Mouse (Mus musculus) adipocyte (in vitro differentiated cells): ENCODE measurements around the gene Sh2d7.
"Not testable (repeated sequence)": the region's sequence is repeated elsewhere in the genome, so short reads cannot be mapped to it uniquely, and the experiment has no call there.

ENCODE experiments used
- DNase-seq: peaks from one replicate; pipeline ENCODE4 v3.0.0-alpha.2; 2016; ENCODE audit warnings: low spot score

The Sh2d7 gene

GRCm38 (mm10) chr9:54544212-54544953 is 5.6 kb downstream of the Sh2d7 start:
- no peak for DNase-seq

- no peak for DNase-seq
These were observed 6.2 kb downstream of the Sh2d7 start for GRCm38 (mm10) chr9:54544954-54545315.

DNA sequence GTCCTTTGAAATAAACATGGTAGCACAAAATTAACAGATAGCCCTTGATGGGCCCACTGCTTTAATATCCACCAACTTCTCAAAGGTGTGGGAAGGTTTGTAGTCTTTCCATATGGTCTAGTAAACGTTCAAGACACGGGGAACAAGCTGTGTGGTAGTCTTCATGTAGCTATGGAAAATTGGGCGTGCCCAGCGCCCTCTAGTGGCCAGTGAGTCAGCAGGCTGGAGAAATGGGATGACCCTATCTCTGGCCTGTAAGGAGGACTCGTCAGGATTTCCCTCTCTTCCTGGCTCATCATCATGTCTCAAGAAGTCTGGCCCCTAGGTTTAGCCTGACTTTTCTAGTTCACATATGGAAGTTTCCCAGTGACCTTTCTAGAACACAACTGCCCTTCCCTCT is 8.8 kb downstream of the Sh2d7 start:
- DNase-seq: peak; percentile 57

DNA sequence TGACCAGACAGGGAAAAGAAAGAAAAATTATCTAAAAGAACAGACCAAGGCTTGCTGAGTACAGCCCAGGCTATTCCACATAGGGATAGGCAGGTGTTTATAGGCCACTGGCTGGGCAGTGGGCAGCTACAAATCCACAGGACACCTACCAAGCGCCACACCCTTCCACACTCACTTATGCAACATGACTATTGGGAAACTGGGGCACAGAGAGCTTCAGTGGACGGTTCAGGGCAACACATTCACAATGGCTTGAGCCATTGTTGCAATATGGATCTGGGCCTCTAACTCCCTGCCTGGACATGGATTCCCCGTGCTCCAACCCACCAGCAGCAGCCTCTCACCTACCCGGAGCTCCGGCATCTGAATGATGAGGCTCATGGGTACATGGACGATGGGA is 10.6 kb downstream of the Sh2d7 start:
- DNase-seq: peak; percentile 59

DNA sequence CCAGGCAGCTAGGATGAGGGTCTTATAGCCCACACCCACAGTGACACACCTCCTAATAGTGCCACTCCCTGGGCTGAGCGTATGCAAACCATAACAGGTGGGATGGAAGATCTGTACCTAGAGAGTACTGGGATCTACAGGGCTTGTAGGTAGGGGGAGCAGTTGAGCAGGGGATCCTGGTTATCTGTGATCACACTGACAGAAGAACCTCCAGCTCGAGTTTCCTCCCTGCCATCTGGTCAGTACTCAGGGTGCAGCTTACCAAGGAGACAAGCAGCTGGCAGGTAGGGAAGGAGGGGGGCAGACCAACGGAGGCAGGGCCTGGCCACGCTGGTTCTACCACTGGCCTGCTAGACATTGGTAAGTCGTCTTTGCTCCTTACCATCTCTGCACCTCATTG is 13.6 kb downstream of the Sh2d7 start:
- DNase-seq: no peak

- no peak for DNase-seq
These were observed 16.3 kb downstream of the Sh2d7 start for GRCm38 (mm10) chr9:54555044-54555443.

- no peak for DNase-seq
These were observed 19.9 kb downstream of the Sh2d7 start for GRCm38 (mm10) chr9:54558731-54559130.

- DNase-seq: peak; percentile 39
These were observed 21.1 kb downstream of the Sh2d7 start, which contains the start of gene Cib2 for GRCm38 (mm10) chr9:54559771-54560471. Cib2 (minus strand) TSS chr9:54560218.

DNA sequence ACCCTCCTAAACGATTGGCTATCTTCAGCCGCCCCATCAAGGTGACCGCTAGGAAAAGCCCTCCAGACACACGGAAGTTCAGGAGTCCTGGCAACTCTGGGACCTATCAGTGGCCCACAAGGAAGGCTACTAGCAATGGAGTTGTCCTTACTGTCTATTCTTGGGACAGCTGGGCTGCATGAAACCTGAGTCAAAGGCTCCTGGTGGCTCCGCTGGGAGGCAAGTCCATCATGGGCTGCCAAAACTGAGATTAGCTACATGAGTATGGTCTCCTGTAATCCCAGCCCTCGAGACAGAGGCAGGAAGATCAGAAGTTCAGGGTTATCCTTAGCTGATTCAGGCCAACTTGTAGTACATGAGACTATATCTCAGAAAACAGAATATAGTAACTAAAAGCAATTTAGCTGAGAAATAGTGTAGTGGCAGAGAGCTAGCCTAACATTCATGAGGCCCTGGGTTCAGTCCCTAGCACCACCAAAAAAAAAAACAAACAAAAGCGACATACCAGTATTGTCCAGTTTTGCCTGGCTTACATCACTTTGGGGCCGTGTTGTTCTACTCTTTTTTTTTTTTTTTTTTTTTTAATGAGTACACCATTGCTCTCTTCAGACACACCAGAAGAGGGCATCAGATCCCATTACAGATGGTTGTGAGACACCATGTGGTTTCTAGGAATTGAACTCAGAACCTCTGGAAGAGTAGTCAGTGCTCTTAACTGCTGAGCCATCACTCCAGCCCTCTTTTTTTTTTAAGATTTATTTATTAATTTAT is 22.2 kb downstream of the Sh2d7 start:
- DNase-seq: no peak

GRCm38 (mm10) chr9:54566958-54567357 is 28.2 kb downstream of the Sh2d7 start:
- DNase-seq: no peak

- DNase-seq: no peak
These were observed 29.9 kb downstream of the Sh2d7 start for GRCm38 (mm10) chr9:54568732-54569131.

GRCm38 (mm10) chr9:54571130-54571839 is 32.5 kb downstream of the Sh2d7 start:
- DNase-seq: no peak

GRCm38 (mm10) chr9:54583712-54584111 is 44.9 kb downstream of the Sh2d7 start:
- DNase-seq: no peak

DNA sequence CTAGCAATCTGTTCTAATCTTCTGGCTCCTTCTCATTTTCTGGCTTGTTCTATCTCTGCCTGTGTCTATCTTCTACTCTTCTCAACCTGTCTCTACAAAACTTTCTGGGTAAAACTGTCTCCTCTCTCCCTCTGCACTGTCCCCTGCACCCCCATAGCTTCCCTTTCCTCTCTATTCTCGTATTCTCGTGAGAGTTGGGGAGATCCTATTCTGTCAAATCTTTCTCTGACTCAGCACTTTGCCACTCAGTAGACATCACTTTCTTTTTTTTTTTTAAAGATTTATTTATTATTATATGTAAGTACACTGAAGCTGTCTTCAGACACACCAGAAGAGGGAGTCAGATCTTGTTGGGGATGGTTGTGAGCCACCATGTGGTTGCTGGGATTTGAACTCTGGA is 45.3 kb downstream of the Sh2d7 start:
- not testable (repeated sequence) for DNase-seq

GRCm38 (mm10) chr9:54585839-54586198 is 47.0 kb downstream of the Sh2d7 start:
- DNase-seq: no peak

DNA sequence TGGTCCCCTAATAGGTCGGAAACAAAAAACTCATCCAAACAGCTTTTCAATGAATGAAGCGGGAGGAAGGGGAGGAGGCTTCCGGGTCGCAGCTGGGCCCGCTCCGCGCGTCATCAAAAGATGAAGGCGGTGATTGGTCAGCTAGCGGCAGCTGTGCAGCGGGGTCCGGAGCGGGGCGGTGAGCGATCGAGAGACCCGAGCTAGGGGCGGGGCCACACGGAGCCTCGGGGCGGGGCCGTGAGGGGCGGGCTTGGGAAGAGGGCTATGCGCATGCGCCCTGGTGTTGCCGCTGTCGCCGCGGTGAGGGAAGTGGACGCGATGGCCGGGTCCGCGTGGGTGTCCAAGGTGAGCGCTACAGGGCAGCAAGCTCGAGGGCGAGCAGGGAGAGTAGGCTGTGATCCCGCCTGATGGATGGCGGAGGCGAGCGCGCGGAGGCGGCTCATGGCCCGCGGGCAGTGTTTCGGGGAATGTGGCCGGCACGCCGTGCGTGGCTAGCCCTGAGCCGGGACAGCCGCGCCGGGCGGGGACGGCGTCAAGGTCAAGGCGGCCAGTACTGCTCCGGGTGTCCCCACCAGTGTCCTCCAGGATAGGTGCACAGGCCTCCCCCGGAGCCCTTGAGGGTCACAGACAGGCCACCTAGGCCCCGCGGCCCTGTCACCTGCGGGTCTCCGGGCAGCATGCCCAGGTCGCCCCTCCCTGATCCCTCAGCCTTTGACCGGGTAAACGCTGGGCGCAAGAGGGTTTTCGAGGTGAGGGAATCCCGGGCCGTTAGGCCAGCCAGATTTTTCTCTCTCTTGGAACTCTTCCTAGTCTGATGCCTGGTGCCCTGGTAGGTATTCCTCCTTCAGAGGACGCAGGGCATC is 47.6 kb downstream of the Sh2d7 start, which contains the start of gene Idh3a:
Idh3a (plus strand) TSS at position 136 of the 863 bp plus-strand sequence.
- peak; percentile 95 for DNase-seq

DNA sequence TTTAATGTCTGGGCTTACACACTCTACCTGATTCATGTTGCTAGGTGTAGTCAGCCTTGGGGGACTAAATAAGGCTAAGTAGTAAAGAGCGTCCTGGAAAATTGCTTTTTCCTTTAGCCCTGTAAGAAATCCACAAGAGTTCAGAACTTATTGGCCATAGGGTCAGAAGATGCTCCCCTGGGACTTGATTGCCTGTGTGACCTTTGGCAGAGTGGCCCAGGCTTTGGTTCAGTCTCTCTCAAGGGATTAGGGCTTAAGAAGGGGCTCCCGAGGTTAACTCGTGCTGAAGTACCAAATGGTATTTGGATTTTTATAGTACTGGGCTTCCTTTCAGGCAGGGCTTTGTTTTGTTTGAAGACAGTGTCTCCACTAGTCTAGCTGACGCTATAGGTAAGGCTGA is 49.1 kb downstream of the Sh2d7 start:
- DNase-seq: peak; percentile 40

DNA sequence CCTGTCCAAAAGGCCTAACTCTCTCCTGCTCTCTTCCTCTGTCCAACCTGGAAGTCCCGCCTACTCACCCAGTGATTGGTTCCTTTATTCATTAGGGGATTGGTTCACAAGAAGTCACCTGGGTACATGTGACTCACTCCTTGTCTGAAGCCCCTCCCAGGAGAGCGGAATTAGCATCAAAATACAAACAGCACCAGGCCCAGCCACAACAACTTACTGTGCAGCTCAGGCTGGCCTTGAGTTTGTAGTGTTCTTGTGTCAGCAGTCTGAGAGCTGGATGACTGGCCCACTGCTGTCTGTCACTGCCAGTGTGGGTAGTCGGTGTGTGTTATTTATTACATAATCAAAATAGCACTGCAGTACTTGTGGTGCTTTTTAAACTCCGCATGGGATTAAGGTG is 54.9 kb downstream of the Sh2d7 start:
- not testable (repeated sequence) for DNase-seq
